Mouse (Mus musculus) brain, embryonic 14.5 days (tissue): Measurements from ENCODE around the gene Panx3. TPM values are rescaled to one million over a fixed set of nuclear protein-coding genes. Genes with fewer than 3 reads are reported as not detected.
A peak's percentile ranks its signal among the peaks of the same experiment; 100 is the strongest.

ENCODE experiments used
- DNase-seq: peaks from one replicate; pipeline ENCODE4 v3.0.0-alpha.2; 2011; ENCODE audit warnings: low read depth
- CTCF ChIP-seq: fragments of 200-500 bp; IDR thresholded peaks from 2 replicates; pipeline ENCODE4 v1.5.1; 2012; ENCODE audit warnings: inconsistent platforms, mild to moderate bottlenecking, moderate library complexity, borderline replicate concordance; ENCODE audit not compliant: insufficient read depth, insufficient read length; ENCODE audit errors: extremely low read depth
- POLR2A ChIP-seq: fragments of 200-500 bp; IDR thresholded peaks from 2 replicates; pipeline ENCODE4 v1.6.1; 2012; ENCODE audit warnings: mild to moderate bottlenecking, inconsistent platforms, borderline replicate concordance; ENCODE audit not compliant: poor library complexity, insufficient read depth, insufficient read length, severe bottlenecking; ENCODE audit errors: extremely low read depth
- polyA plus RNA-seq: library from polyadenylated mRNA; depleted of rRNA; stranded (reverse); fragments of >200 nt; gene quantifications from 2 replicates; pipeline ENCODE4 v1.2.3, GENCODE M21; 2012; rRNA removed

Panx3 gene
- polyA plus RNA-seq: 0.13 and 3.2 TPM in 2 replicates

- no peak for DNase-seq
- TF ChIP-seq POLR2A (no peak), CTCF (no peak)
Observed at GRCm38 (mm10) chr9:37669115-37669514, at the start of gene Panx3. Gene Panx3, minus strand, starts transcription at chr9:37669235.

GRCm38 (mm10) chr9:37716150-37716549 is 47.1 kb upstream of the Panx3 start, which contains the start of gene Olfr160:
Gene Olfr160, minus strand, starts transcription at chr9:37716250.
- TF ChIP-seq CTCF (no peak), POLR2A (no peak)
- DNase-seq: no peak

DNA sequence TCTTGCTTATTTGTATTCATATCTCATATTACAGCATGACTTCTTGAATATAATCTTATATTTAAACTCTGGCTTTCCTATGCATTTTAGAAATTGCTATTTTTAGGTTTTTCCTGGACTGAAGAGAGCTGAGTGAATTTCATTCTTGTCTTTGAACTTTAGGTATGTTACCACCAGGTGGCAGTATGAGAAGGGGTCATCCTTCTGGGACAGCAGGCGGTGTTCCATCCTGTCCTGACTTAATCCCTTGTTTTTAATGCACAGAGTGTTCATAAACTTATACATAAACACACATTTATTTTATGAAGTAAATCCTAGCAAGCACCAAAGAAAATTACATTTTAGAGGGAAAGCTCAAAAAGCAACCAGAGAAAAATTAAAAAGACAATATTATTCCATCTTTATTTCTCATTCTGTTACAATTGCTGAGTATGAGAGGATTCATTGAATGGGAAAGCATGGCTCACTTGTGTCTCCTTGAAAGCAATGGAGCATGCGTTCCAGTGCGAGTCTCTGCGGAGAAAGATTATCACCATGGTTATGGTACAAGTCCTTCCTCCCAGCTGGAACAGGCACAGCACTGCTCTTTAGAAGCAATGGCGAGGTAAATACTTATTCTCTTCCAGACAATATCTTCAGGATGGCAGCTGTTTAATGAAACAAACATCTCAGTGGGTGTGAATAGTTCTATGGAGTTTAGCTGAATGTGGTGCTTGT is 21.1 kb upstream of the Panx3 start:
- peak; percentile 70 for DNase-seq
- TF ChIP-seq CTCF (peak; percentile 62; the same call in 1 of the 2 replicates), POLR2A (no peak)

DNA sequence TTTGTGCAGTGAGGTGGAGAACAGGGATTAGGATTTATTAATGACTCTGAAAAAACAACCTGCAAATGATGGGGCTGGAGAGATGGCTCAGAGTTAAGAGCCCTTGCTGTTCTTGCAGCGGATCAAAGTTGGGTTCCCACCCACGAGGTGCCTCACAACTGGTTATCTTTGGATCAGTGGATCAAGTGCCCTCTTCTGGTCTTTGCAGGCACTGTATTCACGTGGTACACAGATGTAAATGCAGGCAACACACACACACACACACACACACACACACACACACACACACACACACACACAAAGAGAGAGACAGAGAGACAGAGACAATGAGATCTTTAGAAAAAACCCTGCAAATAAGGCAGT is 18.9 kb upstream of the Panx3 start:
- TF ChIP-seq CTCF (no peak), POLR2A (no peak)
- no peak for DNase-seq

DNA sequence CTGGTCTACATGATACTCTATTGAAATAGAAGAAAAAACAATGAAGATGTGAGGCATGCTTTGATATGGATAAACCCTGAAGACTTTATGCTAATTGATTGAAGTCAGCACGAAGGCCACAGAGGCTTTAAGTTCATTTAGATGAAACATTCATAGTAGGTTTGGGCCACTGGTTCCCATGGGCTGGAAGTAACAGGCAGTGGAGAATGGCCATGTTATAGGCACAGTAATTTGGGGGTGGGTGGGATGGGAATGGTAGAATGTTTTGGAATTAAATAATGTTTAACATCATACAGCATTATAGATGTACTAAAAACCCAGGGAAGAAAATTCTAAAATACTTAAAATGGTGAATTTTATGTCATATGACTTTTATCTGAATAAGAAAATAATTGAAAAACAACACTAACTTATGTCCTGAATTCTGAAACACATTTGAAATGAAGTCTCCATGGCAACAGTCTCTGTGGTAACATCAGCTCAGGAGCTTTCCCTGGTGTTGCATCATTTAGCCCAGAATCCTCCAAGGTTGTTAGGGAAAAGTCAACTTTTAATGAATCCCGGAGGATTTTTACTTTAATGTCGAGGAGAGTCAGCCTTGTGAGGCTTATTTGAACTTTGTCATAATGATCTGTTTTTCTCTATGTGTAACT is 18.4 kb upstream of the Panx3 start:
- no peak for TF ChIP-seq POLR2A
- no peak for TF ChIP-seq CTCF
- DNase-seq: peak; percentile 69

DNA sequence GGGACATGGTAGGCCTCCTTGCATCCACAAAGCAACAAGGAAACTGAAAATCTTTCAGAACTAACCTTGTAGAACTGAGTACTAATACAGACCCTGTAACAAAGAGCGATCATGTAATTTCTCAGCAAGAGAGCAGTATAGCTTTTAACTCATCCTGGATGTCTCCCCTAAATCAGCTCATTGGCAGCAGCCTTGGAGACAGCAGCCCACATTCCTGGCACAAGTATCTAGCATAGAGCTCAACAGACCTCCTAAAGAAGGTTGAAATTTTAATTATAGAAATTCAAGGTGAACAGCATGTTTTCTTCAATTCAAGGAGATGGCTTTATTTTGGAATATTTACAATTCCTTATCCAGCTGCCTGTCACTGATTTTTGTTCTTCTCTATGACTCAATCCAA is 12.1 kb upstream of the Panx3 start:
- TF ChIP-seq CTCF (no peak), POLR2A (no peak)
- DNase-seq: no peak

DNA sequence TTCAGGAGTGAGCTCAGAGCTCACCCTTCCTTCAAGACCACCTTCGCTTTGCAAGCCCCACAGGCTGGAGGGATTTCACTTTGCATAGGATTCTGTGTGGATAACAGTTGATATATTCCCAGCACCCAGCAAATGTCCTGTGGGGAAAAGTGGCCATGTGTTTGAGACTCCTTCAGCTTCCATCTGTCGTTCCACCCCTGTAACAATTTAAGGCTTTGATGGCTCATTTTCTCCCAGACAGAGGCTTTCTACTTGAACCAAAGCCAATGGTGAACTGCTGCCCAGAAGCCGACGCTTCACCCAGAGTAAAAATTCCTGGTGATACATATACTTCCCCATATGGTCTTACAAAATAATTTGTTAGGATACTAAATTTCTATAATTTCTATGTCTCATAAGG is 6.3 kb upstream of the Panx3 start:
- DNase-seq: peak; percentile 15
- TF ChIP-seq POLR2A (no peak), CTCF (no peak)

DNA sequence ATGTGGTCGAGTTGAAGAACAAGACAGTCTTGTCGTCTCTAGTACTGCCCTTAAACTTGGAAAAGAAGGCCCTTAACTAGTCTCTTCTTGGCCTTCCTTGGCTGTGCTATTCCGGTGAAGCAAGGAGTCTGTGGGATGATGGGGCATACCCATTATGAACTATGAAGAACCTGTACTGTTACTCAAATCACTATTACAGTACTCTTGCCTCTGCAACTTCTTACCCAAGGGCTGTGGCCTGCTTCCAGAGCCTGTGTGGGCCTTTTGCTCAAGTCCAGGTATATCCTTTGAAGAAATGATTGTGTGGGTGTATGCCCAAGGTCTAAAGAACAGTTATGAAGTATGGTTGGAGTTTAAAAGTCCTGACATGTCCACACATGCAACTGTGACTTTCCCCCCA is 1.2 kb upstream of the Panx3 start:
- no peak for DNase-seq
- TF ChIP-seq POLR2A: no peak
- no peak for TF ChIP-seq CTCF

- DNase-seq: no peak
- no peak for TF ChIP-seq CTCF
- TF ChIP-seq POLR2A: no peak
Observed at GRCm38 (mm10) chr9:37669678-37670077, 643 bp upstream of the Panx3 start.

DNA sequence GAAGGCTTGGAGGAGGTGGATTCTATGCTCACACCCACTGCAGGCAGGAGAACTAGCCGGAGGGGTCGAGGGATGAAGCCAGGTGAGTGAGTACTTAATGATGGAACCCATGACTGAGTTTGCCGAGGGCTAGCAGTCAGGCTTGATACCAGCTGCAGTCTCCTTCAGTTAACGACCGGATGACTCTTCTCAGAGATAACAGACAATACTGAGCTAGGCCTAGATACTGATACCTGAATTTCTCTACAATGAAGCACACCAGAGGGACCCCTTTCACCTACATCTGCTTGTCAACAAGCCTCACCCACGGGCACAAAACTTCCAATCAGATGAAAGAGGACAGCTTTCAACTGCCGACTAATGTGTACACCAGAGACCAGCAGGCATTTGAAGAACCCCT is 3.0 kb downstream of the Panx3 start:
- no peak for DNase-seq

GRCm38 (mm10) chr9:37664604-37665003 is 4.4 kb downstream of the Panx3 start:
- no peak for DNase-seq
- no peak for TF ChIP-seq POLR2A
- no peak for TF ChIP-seq CTCF

More for the DNA sequence above, 3.0 kb downstream of the Panx3 start:
- no peak for TF ChIP-seq CTCF
- no peak for TF ChIP-seq POLR2A

GRCm38 (mm10) chr9:37663210-37663609 is 5.8 kb downstream of the Panx3 start:
- no peak for DNase-seq
- TF ChIP-seq POLR2A (no peak), CTCF (no peak)

GRCm38 (mm10) chr9:37659413-37659812 is 9.6 kb downstream of the Panx3 start:
- TF ChIP-seq CTCF (no peak), POLR2A (no peak)
- no peak for DNase-seq
